Mouse (Mus musculus) urinary bladder, postnatal 10 days (tissue): ENCODE results near the gene Pde4d.

Experiments used
- DNase-seq: peaks from one replicate; pipeline ENCODE4 v3.0.0; 2022; ENCODE audit warnings: low spot score

Gene Pde4d

GRCm38 (mm10) chr13:109628606-109629005, 1178.9 kb downstream of the Pde4d start:
- DNase-seq: no peak

GRCm38 (mm10) chr13:109629216-109629615, 1179.5 kb downstream of the Pde4d start:
- no peak for DNase-seq

GRCm38 (mm10) chr13:109631399-109632026, 1181.8 kb downstream of the Pde4d start:
- no peak for DNase-seq

GRCm38 (mm10) chr13:109632387-109633036, 1182.8 kb downstream of the Pde4d start:
- DNase-seq: no peak

- DNase-seq: no peak
These were observed 1183.3 kb downstream of the Pde4d start for GRCm38 (mm10) chr13:109633037-109633418.

GRCm38 (mm10) chr13:109635901-109636520, 1186.3 kb downstream of the Pde4d start:
- DNase-seq: no peak

DNA sequence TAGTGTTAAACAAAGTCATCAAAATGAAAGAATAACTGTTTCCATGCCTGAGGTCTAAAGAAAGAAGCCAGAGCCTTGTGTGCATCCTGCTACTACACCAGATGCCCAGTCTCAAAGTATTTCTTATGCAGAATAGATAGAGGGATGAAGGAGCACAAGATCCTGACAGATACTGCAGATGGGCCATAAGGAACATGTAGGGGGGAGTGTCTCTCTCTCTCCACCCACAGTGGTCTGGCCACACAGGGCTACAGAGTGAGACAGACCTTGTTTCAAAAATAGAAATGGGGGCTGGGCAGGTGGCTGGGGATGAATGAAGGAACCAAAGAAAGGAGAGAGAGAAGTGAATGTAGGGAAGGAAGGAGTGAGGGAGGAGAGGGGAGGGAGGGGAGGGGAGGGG, 1188.5 kb downstream of the Pde4d start:
- DNase-seq: no peak

GRCm38 (mm10) chr13:109639286-109639685, 1189.5 kb downstream of the Pde4d start:
- no peak for DNase-seq

GRCm38 (mm10) chr13:109641562-109641961, 1191.8 kb downstream of the Pde4d start:
- DNase-seq: no peak

GRCm38 (mm10) chr13:109643419-109643818, 1193.7 kb downstream of the Pde4d start:
- no peak for DNase-seq

- DNase-seq: no peak
These were observed 1194.3 kb downstream of the Pde4d start for GRCm38 (mm10) chr13:109644086-109644485.

DNA sequence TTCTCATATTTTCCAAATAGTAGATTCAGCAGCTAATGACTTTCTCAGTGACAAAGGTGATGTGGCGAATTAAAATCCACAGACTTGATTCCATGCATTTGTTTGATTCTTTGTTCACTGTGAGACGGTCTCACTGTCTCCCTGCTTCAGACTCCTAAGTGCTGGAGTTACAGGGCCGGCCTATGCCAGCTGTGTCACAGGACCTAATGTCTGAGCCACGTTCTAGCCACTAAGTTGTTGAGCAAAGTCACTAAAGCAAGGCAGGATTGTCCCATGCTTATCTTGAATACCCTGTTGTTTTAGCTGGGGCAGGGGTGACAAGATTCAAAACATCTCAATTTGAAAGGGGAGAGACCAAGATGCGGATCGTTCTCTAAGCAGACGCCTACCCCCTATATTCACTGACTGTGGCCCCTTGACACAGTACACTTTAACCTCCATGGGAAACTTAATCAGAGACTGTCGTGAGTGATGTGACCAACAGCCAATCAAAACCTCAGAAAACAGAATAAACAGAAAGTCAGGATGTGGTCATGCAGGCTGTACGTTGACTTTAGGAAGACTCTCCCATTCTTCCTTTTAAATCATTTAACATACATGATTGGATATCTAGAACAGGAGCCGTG, 1195.6 kb downstream of the Pde4d start:
- DNase-seq: no peak

DNA sequence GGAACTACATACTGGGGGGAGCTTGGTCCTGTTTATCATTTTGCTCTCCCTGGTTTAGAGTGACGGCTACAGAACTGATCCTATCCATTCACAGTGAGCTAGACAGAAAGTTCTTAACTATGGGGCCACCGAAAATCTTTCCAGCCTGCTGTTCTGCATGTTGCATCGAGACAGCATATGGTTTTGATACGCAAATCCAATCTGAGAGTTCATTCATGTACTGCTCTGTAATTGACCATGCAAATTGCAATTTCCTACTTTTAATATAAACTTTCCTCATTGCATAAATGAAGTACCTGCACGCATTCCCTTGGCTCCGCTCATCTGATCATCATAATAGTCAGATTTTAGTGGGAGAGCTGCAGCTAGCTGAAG, 1196.1 kb downstream of the Pde4d start:
- no peak for DNase-seq

DNA sequence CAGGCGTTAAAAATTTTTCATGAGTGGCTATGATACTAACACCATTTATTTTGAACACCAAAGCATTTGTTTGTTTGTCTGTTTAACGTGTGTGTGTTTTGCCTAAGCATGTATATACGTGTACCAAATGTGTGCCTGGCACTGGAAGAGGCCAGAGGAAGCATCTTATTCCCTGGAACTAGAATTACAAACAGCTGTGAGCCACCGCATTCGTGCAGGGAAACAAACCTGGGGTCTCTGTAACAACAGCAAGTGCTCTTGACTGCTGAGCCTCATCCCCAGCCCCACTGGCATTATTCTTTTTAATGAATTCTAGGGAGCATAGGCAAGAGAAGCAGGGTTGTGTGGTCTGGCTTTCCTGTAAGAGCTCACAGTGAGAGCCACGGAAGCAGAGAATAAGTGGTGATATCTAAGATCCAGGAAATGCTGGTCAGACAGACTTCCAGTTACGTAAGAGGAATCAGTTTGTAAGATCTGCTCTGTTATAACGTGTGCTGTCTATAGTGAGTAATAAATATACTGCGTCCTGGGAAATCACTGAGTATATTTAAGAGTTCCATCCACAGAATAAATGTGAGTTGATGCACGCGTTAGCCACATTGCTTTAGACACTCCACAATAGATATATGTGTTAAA, 1197.0 kb downstream of the Pde4d start:
- DNase-seq: no peak

DNA sequence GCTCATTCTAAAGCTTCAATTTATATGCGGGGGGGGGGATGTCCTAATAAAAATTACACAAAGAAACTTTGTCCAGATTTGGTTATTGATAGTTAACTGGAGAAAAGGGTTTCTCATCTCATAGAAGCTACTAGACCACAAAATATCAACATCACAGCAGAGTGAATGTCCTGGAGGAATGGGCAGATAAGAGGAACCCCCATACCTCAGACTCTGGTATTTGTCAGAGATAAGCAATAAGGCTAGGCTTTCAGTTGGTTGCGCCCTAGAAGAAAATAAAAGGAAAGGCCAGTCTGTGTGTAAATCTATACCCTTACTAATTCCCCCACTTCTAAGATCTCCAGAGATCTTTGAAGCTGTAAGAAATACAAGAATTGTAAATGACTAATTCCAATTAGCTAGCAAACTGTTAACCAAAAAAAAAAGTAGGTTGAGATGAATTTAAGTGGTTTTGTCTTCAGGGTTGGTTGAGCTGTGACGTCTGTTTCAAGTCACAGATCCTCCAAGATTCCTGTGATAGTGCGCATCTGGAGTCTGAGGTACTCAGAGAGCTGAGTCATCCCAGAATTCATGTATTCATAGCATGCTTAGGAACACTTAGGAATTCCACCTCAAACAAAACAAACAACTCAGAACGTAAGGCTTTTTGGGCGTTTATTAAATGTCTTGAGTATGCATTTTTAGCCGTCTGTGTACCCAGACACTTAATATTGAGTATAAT, 1197.9 kb downstream of the Pde4d start:
- DNase-seq: no peak

DNA sequence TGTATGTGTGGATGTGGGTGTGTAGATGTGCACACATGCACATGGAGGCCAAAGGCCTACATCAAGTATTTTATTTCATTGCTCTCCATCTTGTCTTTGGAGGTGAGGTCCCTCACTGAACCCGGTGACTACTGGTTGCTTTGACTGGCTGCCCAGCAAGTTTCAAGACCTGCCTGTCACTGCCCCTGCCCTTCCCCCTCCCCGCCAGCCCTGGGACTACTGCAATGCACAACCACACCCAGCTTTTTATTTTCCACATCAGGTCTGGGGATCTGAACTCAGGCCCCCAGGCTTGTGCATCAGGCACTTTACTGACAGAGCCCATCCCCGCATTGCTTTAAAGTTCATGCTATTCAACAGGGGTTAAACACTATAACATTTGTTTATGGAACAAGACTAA, 1198.6 kb downstream of the Pde4d start:
- no peak for DNase-seq

- no peak for DNase-seq
These were observed 1202.2 kb downstream of the Pde4d start for GRCm38 (mm10) chr13:109651790-109652605.

DNA sequence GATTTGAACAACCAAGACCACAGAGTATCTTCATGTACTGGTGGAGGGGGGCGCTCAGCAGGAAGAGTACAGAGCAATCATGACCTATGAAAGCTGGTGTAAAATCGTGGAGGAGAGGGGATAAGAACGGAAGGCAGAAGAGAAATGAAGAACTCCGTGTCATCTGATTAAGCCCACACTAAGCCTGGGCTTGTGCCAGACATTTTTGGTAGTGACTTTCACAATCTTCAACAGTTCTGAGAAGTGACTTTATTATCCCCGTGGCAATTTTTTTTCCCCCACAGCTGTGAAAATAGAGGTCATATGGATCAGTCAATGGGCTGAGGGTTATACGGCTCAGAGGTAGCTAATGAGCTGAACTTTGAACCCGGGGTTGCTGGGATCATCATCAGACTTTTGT, 1202.9 kb downstream of the Pde4d start:
- DNase-seq: no peak

- DNase-seq: no peak
These were observed 1205.6 kb downstream of the Pde4d start for GRCm38 (mm10) chr13:109655390-109655789.

DNA sequence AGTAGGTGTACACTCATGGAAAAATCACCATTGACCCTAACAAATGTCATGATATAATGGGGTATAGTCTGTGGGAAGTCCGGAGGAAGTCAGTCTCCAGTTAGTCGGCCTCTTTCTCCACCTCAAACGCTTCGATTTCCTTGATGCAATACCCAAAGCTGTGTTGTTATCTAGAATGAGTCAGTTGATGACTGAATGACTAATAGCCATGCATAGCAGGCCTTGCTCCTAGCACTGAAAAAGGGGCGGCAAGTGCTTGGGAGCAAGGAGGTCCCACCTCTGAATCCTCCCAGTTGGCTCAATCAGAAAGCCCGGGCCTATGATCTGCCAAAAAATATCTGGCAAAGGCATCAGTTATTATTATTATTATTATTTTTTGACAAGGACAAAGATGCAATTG, 1209.4 kb downstream of the Pde4d start:
- no peak for DNase-seq

DNA sequence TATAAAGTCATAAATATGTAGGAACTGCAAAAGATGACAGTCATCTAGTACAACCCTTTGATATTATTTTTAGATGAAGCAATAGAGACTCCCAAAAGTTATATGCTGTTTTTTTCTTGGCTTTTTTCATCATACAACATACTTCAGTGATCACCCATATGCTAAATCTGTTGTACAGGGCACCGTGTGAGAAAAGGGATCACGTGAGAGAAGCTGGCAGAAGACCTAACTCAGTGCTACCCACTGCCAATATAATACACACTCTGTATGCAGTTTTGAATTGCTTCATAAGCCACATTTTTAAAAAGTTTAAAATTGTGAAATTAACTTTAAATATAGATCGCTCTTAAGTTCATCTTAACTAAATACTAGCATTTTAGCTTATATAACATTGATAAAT, 1211.6 kb downstream of the Pde4d start:
- DNase-seq: no peak
